Comparison of ENCODE assay signal across 8 mouse cellular contexts in genomic region chr13:51792135-51792573, GRCm38 (mm10). TPM values are rescaled to one million over a fixed set of nuclear protein-coding genes. Genes with fewer than 3 reads are reported as not detected.
A peak's percentile ranks its signal among the peaks of the same experiment; 100 is the strongest.
DNase-seq lines count a peak whose midpoint lies in the region; ATAC-seq and TF ChIP-seq lines count a peak whose summit lies in the region.

No protein-coding gene starts in this region.

- no peak for TF ChIP-seq CTCF in heart, postnatal 0 days (IDR thresholded peaks at IDR 0.05; ENCODE audit: low read depth)

- peak overlapping the region; percentile 72; the same call in 1 of the 2 replicates for H3K9ac ChIP-seq in heart, postnatal 0 days (replicated peaks; ENCODE audit: low read depth, low read length)
- H3K9ac ChIP-seq in liver, embryonic 13.5 days: peak overlapping the region; percentile 84

- no peak for TF ChIP-seq EP300 in heart, postnatal 0 days (IDR thresholded peaks at IDR 0.05; ENCODE audit: low read depth)

- H3K4me1 ChIP-seq in heart, postnatal 0 days (ENCODE audit: control insufficient read depth, insufficient read depth): 0 out of 2 replicates have a peak, but pooled peaks cover 5% of the 10 kb centered on the region
- H3K4me1 ChIP-seq in liver, embryonic 13.5 days (replicated peaks): peaks cover 51% of the 10 kb centered on the region

- H3K9me3 ChIP-seq in heart, postnatal 0 days (replicated peaks; ENCODE audit: control insufficient read depth, low read length): no peaks in the 10 kb centered on the region
- H3K9me3 ChIP-seq in liver, embryonic 13.5 days (replicated peaks): no peaks in the 10 kb centered on the region

- peak; percentile 67 for DNase-seq in cerebellum, adult 11-12 months
- no peak for DNase-seq in cerebellum, postnatal 4 days (ENCODE audit: low spot score in 2 of 2)
- DNase-seq in right cerebral cortex, postnatal 25 days: peak; percentile 48
- DNase-seq in right cerebral cortex, adult 18-20 months: no peak
- no peak for DNase-seq in heart, postnatal 0 days (ENCODE audit: low spot score)
- no peak for DNase-seq in liver, embryonic 13.5 days
- DNase-seq in retina, postnatal 1 day: peak; percentile 97
- no peak for DNase-seq in left cerebral cortex, adult 18-20 months (ENCODE audit: low spot score in 2 of 2)

- H3K36me3 ChIP-seq in heart, postnatal 0 days (replicated peaks; ENCODE audit: control insufficient read depth, insufficient read depth, low read length): no peaks in the 10 kb centered on the region
- H3K36me3 ChIP-seq in liver, embryonic 13.5 days: no peaks in the 10 kb centered on the region

- peak overlapping the region; percentile 83 for H3K4me3 ChIP-seq in heart, postnatal 0 days (ENCODE audit: low read depth, low read length)
- H3K4me3 ChIP-seq in liver, embryonic 13.5 days (replicated peaks): peak overlapping the region; percentile 83

- 62% methylated on average over 11 of the region's 11 CpGs for WGBS in heart, postnatal 0 days
- 30% methylated on average over 11 of the region's 11 CpGs for WGBS in liver, embryonic 13.5 days (ENCODE audit: insufficient replicate concordance)

- peak overlapping the region; percentile 96 for H3K4me2 ChIP-seq in heart, postnatal 0 days (ENCODE audit: low read depth, low read length)
- H3K4me2 ChIP-seq in liver, embryonic 13.5 days: peak overlapping the region; percentile 97

- no peaks in the 10 kb centered on the region for H3K27me3 ChIP-seq in heart, postnatal 0 days (ENCODE audit: control insufficient read depth, insufficient read depth, low read length)
- H3K27me3 ChIP-seq in liver, embryonic 13.5 days: peaks cover 10% of the 10 kb centered on the region; the same call in 1 of the 2 replicates

- ATAC-seq in heart, postnatal 0 days (ENCODE audit: insufficient read depth, low read depth): no peak
- ATAC-seq in liver, embryonic 13.5 days (ENCODE audit: low read depth): no peak

- no peak overlapping the region for H3K27ac ChIP-seq in heart, postnatal 0 days (ENCODE audit: low read depth)
- no peak overlapping the region for H3K27ac ChIP-seq in liver, embryonic 13.5 days

RNA-seq across cellular contexts. Expression of gene Sema4d, which starts 1.4 kb away (rescaled TPM):
- 11.6 and 12.6 TPM in 2 replicates for total RNA-seq in heart, postnatal 0 days (2014; rRNA removed; ENCODE audit: low replicate concordance)
- polyA plus RNA-seq in heart, postnatal 0 days (2015; fragmentation: Nextera tagmentation; extraction: Ambion mirVana): 16.7 and 18.2 TPM in 2 replicates
- 6.0 and 7.6 TPM in 2 replicates for polyA plus RNA-seq in liver, embryonic 13.5 days (2015; fragmentation: Nextera tagmentation; extraction: Ambion mirVana)
- 10 to 100 TPM; 65.8 to 71.3 TPM for total RNA-seq in left cerebral cortex, adult 18-20 months (2021)

RNA-seq across cellular contexts. Expression of gene Gadd45g, which starts 54.3 kb away (rescaled TPM):
- total RNA-seq in heart, postnatal 0 days (2014; rRNA removed; ENCODE audit: low replicate concordance): 18.7 and 30.4 TPM in 2 replicates
- polyA plus RNA-seq in heart, postnatal 0 days (2015; fragmentation: Nextera tagmentation; extraction: Ambion mirVana): 33.2 and 46.6 TPM in 2 replicates
- polyA plus RNA-seq in liver, embryonic 13.5 days (2015; fragmentation: Nextera tagmentation; extraction: Ambion mirVana): 19.5 and 20.8 TPM in 2 replicates
- total RNA-seq in left cerebral cortex, adult 18-20 months (2021): 10 to 100 TPM; 13.5 to 23.2 TPM

Comparison
In these comparisons a context has a peak if more than half of its experiments do, and no peak if none do; other contexts are left out.
1. DNase-seq: peak in cerebellum, adult 11-12 months (single experiment), right cerebral cortex, postnatal 25 days (single experiment) and retina, postnatal 1 day (single experiment); none in cerebellum, postnatal 4 days (0 of 2), right cerebral cortex, adult 18-20 months (single experiment), heart, postnatal 0 days (single experiment), liver, embryonic 13.5 days (single experiment) and left cerebral cortex, adult 18-20 months (0 of 2).